Mouse (Mus musculus): ENCODE measurements around the gene Mad1l1. TPM values are rescaled to one million over a fixed set of nuclear protein-coding genes. Genes with fewer than 3 reads are reported as not detected.
A peak's percentile ranks its signal among the peaks of the same experiment; 100 is the strongest.
"Not testable (repeated sequence)": the region's sequence is repeated elsewhere in the genome, so short reads cannot be mapped to it uniquely, and the experiment has no call there.

Mad1l1 gene
- total RNA-seq, 2 experiments from 2014 or later: 7.0 to 7.2 TPM

DNA sequence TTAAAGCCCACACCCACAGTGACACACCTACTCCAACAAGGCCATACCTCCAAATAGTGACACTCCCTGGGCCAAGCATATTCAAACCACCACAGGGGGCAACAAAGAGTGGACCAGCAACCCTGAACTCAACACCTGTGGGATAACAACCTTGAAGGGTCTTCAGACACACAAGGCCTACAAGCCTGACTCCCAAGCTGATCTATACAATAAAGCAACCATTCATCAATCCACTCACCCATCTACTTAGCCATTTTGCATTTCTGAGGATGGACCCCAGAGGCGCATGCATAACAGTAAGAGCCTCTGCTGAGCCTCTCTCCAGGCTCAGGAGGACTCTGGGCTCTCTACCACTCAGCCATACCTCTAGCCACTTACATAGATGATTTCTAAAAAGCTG is 304.5 kb downstream of the Mad1l1 start:
- DNase-seq (ENCODE audit: low spot score): no peak

DNA sequence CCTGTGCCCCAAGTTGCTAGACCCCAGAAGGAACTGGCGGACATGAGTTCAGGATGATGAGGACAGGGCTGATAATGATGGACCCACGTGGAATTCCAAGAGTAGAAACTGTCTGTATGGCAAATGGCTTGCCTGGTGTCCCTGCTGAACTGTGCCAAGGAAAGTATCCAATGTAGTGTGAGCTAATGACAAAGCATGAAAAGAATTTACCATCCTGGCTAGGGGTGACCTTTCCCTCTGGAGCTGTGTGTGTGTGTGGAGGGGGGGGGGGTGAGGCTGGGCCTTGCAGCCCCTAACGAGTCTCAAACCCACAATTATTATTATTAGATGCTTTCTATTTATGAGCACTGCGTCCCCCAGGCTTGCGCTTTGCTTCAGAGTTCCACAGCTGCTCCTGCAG is 307.7 kb downstream of the Mad1l1 start:
- DNase-seq (ENCODE audit: low spot score): no peak

DNA sequence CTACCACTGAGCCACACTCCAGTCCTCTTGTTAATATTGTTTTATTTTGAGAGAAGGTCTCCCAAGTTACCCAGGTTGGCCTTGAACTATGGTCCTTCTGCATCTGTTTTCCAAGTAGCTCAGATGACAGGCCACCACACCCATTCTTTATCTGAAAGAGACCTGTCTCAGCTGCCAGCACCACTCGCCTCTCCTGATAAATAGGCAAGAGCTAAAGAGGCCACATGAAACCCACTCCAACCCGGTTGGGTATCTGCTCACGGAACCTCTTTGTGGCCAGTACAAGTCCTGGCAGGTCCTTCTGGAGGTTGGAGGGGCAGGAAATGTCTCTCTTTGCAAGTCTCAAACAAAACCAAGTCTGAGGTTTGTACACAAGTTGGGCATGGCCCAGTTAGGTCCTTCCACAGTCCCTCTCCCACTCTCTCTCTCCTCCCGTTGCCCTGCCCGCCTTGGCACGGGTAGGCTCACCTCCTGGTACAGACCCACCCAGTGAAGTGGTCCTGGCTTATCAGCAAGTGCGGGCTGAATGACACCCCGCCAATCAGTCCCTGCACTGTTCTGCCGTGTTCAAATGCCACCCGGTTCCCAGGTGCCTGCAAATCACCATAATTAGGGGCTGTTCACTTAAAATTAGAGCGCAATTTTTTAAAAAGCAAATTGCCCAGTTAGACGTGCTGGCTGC is 308.9 kb downstream of the Mad1l1 start:
- DNase-seq (ENCODE audit: low spot score): no peak

- DNase-seq (ENCODE audit: low spot score): no peak
Measured at GRCm38 (mm10) chr5:140010405-140010804, 310.9 kb downstream of the Mad1l1 start.

DNA sequence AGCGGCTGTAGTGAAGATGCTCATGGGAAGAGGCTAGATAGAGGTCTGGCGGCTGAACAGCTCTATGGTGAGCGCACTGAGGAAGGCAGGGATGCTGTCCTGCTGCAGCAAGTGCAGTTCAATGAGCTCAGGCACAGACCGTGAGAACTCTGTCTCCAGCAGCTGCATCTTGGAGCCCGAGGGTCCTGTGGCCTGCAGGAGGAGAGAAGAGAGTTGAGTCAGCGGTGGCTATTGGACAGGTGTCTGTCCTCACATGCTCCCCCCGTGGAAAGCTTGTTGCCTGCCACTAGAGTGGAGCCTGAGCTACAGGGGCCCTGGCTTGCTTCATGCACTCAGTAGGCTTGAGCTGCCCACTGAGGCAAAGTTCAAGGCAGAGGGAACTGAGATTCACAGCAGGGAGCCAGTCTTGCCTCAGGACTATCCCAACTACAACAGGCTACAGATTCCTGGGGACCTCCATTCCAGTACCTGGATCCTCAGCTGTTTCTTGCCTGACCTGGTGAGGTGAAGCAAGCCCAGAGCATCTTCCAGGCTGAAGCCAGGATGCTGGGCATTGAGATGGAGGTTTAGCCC is 312.2 kb downstream of the Mad1l1 start:
- DNase-seq (ENCODE audit: low spot score): no peak

DNA sequence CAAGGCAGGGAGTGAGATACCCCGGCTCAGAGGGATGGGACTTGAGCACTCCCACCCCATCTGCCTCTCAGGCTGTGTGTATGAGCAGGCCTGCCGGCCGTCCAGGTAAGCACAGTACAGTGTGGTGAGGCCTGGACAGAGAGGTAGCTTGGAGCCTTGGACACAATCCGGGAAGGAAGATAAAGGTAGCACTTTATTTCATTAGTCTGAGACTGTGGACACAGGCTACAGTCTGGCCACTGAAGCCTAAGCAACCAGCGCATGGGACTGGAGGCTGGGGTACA is 312.9 kb downstream of the Mad1l1 start:
- no peak for DNase-seq (ENCODE audit: low spot score)

DNA sequence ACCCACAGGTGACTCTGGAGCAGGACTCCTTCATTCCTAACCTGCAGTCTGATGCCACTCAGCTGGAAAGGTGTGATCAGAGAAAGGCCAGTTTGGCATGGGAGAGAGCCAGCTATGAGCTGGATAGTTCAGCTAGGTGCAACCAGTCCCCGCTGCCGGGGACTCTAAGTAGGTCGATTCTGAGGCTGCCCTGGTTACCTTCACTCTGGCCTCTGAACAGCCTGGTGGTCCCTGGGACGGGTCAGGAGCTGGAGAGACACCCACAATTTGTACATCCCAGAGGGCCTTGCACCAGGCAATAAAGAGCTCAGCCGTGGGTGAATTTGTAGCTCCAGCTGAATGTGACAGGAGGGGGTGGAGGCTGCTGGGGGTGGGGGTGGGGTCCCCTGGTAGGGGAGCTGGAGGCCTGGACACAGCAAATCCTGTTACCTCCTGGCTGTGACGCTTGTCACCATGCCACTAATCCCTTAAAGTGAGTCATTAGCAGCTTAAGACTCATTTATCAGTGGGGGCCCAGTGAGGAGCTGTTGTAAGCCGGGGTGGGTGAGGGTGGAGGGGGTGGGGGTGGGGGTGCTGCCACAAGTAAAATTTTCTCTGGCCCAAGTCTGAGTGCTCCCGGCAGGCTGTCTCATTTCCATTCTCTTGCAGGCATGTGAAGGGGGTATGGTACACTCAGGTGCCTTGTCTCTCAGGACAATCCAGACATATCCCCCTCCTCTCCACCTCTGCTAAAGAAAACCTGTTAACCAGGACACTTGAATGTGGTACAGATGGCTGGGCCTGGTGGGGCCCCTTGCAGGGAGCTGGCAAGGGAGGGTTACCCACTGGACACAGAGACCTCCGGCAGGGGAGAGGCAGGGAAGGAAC is 313.5 kb downstream of the Mad1l1 start:
- no peak for DNase-seq (ENCODE audit: low spot score)

DNA sequence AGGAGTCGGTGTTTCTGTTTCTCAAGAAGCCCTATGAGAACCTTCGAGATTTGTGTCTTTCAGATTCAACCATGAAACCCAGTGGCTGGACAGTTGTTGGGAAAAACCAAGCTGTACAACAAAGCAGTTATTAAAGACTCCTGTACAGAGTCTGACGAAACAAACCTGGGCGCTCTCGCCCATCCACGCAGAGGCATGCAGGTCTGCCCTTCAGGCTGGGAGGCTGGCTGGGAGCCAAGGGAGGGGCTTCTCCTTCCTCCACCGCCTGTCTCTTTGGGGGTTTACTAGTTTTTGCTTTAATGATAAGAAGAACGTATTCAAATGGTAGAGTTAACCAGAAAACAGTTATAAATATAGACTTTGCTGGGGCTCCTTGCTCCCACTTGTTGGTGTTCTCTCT is 314.5 kb downstream of the Mad1l1 start:
- no peak for DNase-seq (ENCODE audit: low spot score)

DNA sequence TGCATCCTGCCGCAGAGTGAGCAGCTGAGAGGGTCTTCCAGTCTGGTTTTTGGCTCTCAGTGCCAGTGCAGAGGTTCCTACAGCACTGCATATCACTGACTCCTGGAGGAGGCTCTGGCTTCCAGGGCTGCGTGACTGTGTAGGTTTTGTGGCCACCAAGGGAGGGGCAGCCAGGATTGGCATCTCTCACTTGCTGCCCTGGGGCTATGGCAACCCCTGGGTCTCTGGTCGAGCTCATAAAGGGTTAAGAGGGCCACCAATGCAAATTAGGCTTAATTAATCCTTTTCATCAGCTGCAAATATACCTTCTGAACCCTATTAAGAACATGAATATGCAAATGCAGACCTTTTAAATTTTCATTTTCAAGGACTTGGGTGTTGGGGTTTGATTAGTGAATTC is 318.8 kb downstream of the Mad1l1 start:
- no peak for DNase-seq (ENCODE audit: low spot score)

- no peak for DNase-seq (ENCODE audit: low spot score)
Measured at GRCm38 (mm10) chr5:139998916-139999315, 322.4 kb downstream of the Mad1l1 start.

GRCm38 (mm10) chr5:139998321-139998720 is 323.0 kb downstream of the Mad1l1 start:
- DNase-seq (ENCODE audit: low spot score): not testable (repeated sequence)

DNA sequence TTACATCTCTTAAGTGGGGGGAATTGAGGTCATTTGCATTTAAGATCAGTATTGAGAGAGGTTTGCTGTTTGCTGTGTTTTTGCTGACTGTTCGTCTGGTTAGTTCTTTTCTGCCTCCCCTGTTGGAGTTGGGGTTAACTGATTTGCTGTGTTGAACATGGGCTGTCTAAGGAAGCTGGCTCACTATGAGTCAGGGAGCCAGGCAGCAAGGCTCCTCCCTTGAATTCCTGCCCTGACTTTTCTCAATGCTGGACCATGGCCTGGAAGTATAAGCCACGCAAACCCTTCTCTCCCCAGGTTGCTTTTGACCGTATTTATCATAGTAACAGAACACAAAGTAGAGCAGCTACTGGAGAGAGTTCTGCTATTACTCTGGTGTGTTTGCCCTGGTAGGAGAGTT is 329.8 kb downstream of the Mad1l1 start:
- DNase-seq (ENCODE audit: low spot score): no peak

- DNase-seq (ENCODE audit: low spot score): no peak
Measured at GRCm38 (mm10) chr5:139985073-139985746, 336.1 kb downstream of the Mad1l1 start.

GRCm38 (mm10) chr5:139981976-139982375 is 339.4 kb downstream of the Mad1l1 start:
- no peak for DNase-seq (ENCODE audit: low spot score)

GRCm38 (mm10) chr5:139979371-139979770 is 342.0 kb downstream of the Mad1l1 start:
- DNase-seq (ENCODE audit: low spot score): no peak

DNA sequence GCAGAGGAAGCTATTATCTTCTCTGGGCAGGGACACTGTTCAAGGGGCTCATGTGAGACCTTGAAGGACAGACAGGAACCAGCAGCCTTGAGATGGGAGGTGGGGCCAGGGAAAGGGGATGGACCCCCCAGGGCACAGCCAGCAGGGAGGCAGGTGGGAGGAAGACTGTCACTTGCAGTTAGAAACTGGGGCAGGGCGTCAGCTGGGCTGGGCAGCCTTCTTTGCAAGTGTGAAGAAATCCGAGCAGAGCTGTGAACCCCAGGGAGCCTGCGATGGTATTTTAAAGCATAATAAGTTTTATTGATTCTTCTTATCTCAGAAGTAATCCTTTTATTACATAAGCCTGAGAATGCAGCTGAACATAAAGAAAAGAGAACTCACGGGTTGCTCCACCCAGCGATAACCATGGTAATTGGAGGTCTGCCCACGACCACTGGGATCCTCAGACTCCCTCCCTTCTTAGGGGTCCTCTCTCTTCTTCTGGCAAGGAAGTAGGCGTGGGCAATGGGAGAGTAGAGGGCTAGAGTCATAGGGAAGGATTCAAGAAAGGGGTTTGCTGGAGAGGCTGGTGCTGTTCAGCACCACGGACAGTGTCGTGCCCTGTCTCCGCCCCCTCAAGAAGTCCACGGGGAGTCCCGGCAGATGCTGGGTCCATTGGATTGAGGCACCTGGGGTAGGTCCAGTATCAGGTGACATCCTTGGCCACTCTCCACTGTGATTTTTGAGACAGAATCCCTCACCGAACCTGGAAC is 342.7 kb downstream of the Mad1l1 start:
- DNase-seq (ENCODE audit: low spot score): no peak

DNA sequence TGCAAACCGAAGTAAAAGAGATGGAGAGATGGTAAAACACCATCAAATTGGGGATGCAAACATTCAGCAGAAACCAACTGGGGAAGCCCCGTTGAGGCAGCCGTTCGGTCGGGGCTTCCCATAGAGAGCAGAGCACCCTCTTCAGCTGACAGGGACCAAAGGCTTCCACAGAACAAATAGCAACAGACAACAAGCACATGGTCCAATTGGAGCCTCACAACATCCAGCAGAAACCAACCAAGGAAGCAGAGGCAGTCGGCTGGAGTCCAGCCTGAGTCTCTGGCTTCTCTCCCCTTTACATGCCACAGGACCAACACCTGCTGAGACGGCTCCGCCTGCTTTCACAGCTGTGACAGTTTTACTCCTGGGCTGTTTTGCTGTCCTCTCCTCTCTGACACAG is 343.9 kb downstream of the Mad1l1 start:
- no peak for DNase-seq (ENCODE audit: low spot score)

- DNase-seq (ENCODE audit: low spot score): no peak
Measured at GRCm38 (mm10) chr5:139976584-139976983, 344.8 kb downstream of the Mad1l1 start.

- peak; percentile 24 for DNase-seq (ENCODE audit: low spot score)
Measured at GRCm38 (mm10) chr5:139970186-139970631, 351.1 kb downstream of the Mad1l1 start.

DNA sequence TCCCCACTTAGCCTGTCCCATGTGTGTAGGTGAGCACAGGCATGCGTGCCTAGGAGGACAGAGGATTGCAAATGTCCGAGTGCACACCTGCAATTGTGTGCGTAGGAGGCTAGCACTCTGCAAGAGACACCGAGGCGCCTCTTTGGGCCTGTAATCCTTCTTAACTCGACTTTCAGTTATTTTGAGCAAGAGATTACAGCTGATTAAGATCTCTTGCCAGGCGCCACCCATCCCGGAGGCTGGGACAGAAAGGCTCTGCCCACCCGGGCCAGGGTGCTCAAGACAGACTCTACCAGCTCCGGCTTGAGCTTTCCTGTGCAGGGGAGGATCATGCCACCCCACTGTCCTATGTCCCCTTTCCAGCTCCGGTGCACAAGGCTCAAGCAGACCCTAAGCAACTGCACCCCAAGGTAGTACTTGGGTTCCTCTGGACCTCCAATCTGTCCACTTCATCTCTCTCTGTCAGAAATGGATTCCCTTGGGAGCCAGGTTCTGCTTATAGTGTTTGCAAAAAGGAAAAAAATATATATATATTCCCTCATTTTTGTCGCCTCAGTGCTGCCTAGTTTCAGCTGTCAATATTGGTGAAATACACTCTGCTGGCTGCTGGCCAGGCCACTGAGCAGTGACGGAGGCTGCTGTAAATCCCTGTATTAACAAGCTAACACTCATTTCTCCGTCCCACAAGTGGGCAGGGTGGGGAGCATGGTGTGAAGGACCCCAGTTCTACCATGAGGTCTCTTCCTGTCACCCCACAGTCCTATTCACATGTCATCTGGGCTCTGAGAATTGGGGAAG is 352.0 kb downstream of the Mad1l1 start:
- DNase-seq (ENCODE audit: low spot score): no peak

DNA sequence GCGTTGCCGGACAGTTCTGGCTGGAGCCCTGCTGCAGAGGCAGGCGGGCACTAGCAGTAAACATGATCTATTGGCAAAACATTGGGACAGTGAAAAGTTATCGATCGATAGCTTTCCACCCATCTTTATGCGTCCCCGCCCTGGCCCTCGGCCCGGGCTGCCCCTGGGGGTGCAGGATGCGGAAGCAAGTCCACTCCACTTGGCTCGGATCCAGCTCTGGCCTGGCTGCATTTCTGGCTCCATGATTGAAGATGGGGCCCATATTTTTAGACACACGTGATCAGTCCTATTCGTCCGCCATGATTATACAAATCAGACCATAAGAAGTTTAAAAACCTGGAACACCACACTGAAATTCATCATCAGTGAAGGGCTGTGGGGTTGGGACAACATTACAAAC is 355.8 kb downstream of the Mad1l1 start:
- DNase-seq (ENCODE audit: low spot score): no peak
